Mouse (Mus musculus): Measurements from ENCODE around the gene Cpne7. TPM values are rescaled to one million over a fixed set of nuclear protein-coding genes. Genes with fewer than 3 reads are reported as not detected.
"Not testable (repeated sequence)": the region's sequence is repeated elsewhere in the genome, so short reads cannot be mapped to it uniquely, and the experiment has no call there.

The Cpne7 gene
- polyA plus RNA-seq, 1 experiment from 2014 or later, result not detected

GRCm38 (mm10) chr8:123100288-123100687 lies 16.9 kb upstream of the Cpne7 start:
- no peak overlapping the region for H3K4me2 ChIP-seq (ENCODE audit: low read depth, low read length, severe bottlenecking)
- no peaks in the 10 kb centered on the region for H3K27me3 ChIP-seq (ENCODE audit: control insufficient read depth, insufficient read depth, low read length)
- ATAC-seq (replicated peaks; ENCODE audit: low FRiP score) (no peak), DNase-seq (ENCODE audit: low spot score) (no peak)
- H3K9ac ChIP-seq (ENCODE audit: low read length), result no peak overlapping the region
- peaks cover 10% of the 10 kb centered on the region; the same call in 1 of the 2 replicates for H3K36me3 ChIP-seq (ENCODE audit: control insufficient read depth, insufficient read depth, low read length)
- 61% methylated on average over 8 of the region's 8 CpGs for WGBS
- no peak overlapping the region for H3K27ac ChIP-seq (ENCODE audit: low read depth, low read length)
- H3K4me1 ChIP-seq (replicated peaks; ENCODE audit: control insufficient read depth, insufficient read depth, low read length), result peaks cover 8% of the 10 kb centered on the region; the same call in 1 of the 2 replicates
- H3K9me3 ChIP-seq (ENCODE audit: control insufficient read depth, low read length), result no peaks in the 10 kb centered on the region
- H3K4me3 ChIP-seq (ENCODE audit: low read depth, low read length), result no peak overlapping the region

- no peak overlapping the region for H3K27ac ChIP-seq (ENCODE audit: low read depth, low read length)
- no peak overlapping the region for H3K4me3 ChIP-seq (ENCODE audit: low read depth, low read length)
- 78% methylated on average over 4 of the region's 4 CpGs for WGBS
- no peaks in the 10 kb centered on the region for H3K27me3 ChIP-seq (ENCODE audit: control insufficient read depth, insufficient read depth, low read length)
- DNase-seq (ENCODE audit: low spot score) (no peak), ATAC-seq (replicated peaks; ENCODE audit: low FRiP score) (no peak)
- H3K9me3 ChIP-seq (ENCODE audit: control insufficient read depth, low read length), result no peaks in the 10 kb centered on the region
- peaks cover 10% of the 10 kb centered on the region; the same call in 1 of the 2 replicates for H3K36me3 ChIP-seq (ENCODE audit: control insufficient read depth, insufficient read depth, low read length)
- no peak overlapping the region for H3K4me2 ChIP-seq (ENCODE audit: low read depth, low read length, severe bottlenecking)
- no peak overlapping the region for H3K9ac ChIP-seq (ENCODE audit: low read length)
- peaks cover 8% of the 10 kb centered on the region; the same call in 1 of the 2 replicates for H3K4me1 ChIP-seq (replicated peaks; ENCODE audit: control insufficient read depth, insufficient read depth, low read length)
Observed at GRCm38 (mm10) chr8:123101244-123101643, 15.9 kb upstream of the Cpne7 start.

GRCm38 (mm10) chr8:123101735-123102685 lies 15.2 kb upstream of the Cpne7 start, which contains the start of gene Rpl13:
TSS of gene Rpl13 (plus strand) at chr8:123102350.
- no peaks in the 10 kb centered on the region for H3K27me3 ChIP-seq (ENCODE audit: control insufficient read depth, insufficient read depth, low read length)
- peaks cover 10% of the 10 kb centered on the region; the same call in 1 of the 2 replicates for H3K36me3 ChIP-seq (ENCODE audit: control insufficient read depth, insufficient read depth, low read length)
- H3K9me3 ChIP-seq (ENCODE audit: control insufficient read depth, low read length), result no peaks in the 10 kb centered on the region
- peak within 1 kb of the TSS; percentile 94 for H3K9ac ChIP-seq (ENCODE audit: low read length)
- peak within 1 kb of the TSS; percentile 81 for H3K27ac ChIP-seq (ENCODE audit: low read depth, low read length)
- peaks cover 8% of the 10 kb centered on the region; the same call in 1 of the 2 replicates for H3K4me1 ChIP-seq (replicated peaks; ENCODE audit: control insufficient read depth, insufficient read depth, low read length)
- H3K4me3 ChIP-seq (ENCODE audit: low read depth, low read length), result peak within 1 kb of the TSS; percentile 85
- DNase-seq (ENCODE audit: low spot score) (peak; percentile 98), ATAC-seq (replicated peaks; ENCODE audit: low FRiP score) (peak; percentile 97)
- peak within 1 kb of the TSS; percentile 93 for H3K4me2 ChIP-seq (ENCODE audit: low read depth, low read length, severe bottlenecking)
- WGBS, result 1% methylated on average over 47 of the region's 56 CpGs

GRCm38 (mm10) chr8:123102855-123103254 lies 14.3 kb upstream of the Cpne7 start:
- under 1% methylated on average over 23 of the region's 26 CpGs for WGBS
- DNase-seq (ENCODE audit: low spot score), result peak; percentile 62
- Histone ChIP-seq H3K9ac (ENCODE audit: low read length) (peak overlapping the region; percentile 94), H3K27ac (ENCODE audit: low read depth, low read length) (peak overlapping the region; percentile 81), H3K36me3 (ENCODE audit: control insufficient read depth, insufficient read depth, low read length) (peaks cover 10% of the 10 kb centered on the region; the same call in 1 of the 2 replicates), H3K4me2 (ENCODE audit: low read depth, low read length, severe bottlenecking) (peak overlapping the region; percentile 93), H3K4me3 (ENCODE audit: low read depth, low read length) (peak overlapping the region; percentile 85)
- H3K9me3 ChIP-seq (ENCODE audit: control insufficient read depth, low read length); ATAC-seq (replicated peaks; ENCODE audit: low FRiP score); H3K27me3 ChIP-seq (ENCODE audit: control insufficient read depth, insufficient read depth, low read length); H3K4me1 ChIP-seq (replicated peaks; ENCODE audit: control insufficient read depth, insufficient read depth, low read length): not testable (repeated sequence)

- peak overlapping the region; percentile 85 for H3K4me3 ChIP-seq (ENCODE audit: low read depth, low read length)
- no peaks in the 10 kb centered on the region for H3K27me3 ChIP-seq (ENCODE audit: control insufficient read depth, insufficient read depth, low read length)
- no peak for DNase-seq (ENCODE audit: low spot score)
- H3K27ac ChIP-seq (ENCODE audit: low read depth, low read length), result peak overlapping the region; percentile 81; the same call in 1 of the 2 replicates
- H3K9me3 ChIP-seq (ENCODE audit: control insufficient read depth, low read length), result no peaks in the 10 kb centered on the region
- peak overlapping the region; percentile 94 for H3K9ac ChIP-seq (ENCODE audit: low read length)
- WGBS, result 18% methylated on average over 15 of the region's 15 CpGs
- no peak for ATAC-seq (replicated peaks; ENCODE audit: low FRiP score)
- peak overlapping the region; percentile 93 for H3K4me2 ChIP-seq (ENCODE audit: low read depth, low read length, severe bottlenecking)
- H3K36me3 ChIP-seq (ENCODE audit: control insufficient read depth, insufficient read depth, low read length), result peaks cover 10% of the 10 kb centered on the region; the same call in 1 of the 2 replicates
- H3K4me1 ChIP-seq (replicated peaks; ENCODE audit: control insufficient read depth, insufficient read depth, low read length), result peaks cover 8% of the 10 kb centered on the region; the same call in 1 of the 2 replicates
Observed at GRCm38 (mm10) chr8:123103285-123103684, 13.9 kb upstream of the Cpne7 start.

- DNase-seq (ENCODE audit: low spot score) (no peak), ATAC-seq (replicated peaks; ENCODE audit: low FRiP score) (no peak)
- Histone ChIP-seq H3K4me1 (replicated peaks; ENCODE audit: control insufficient read depth, insufficient read depth, low read length) (peaks cover 8% of the 10 kb centered on the region; the same call in 1 of the 2 replicates), H3K4me2 (ENCODE audit: low read depth, low read length, severe bottlenecking) (no peak overlapping the region; the same call in 1 of the 2 replicates), H3K27ac (ENCODE audit: low read depth, low read length) (no peak overlapping the region), H3K36me3 (ENCODE audit: control insufficient read depth, insufficient read depth, low read length) (peaks cover 10% of the 10 kb centered on the region; the same call in 1 of the 2 replicates), H3K9ac (ENCODE audit: low read length) (peak overlapping the region; percentile 94; the same call in 1 of the 2 replicates), H3K27me3 (ENCODE audit: control insufficient read depth, insufficient read depth, low read length) (no peaks in the 10 kb centered on the region), H3K4me3 (ENCODE audit: low read depth, low read length) (peak overlapping the region; percentile 85), H3K9me3 (ENCODE audit: control insufficient read depth, low read length) (no peaks in the 10 kb centered on the region)
- 88% methylated on average over 6 of the region's 6 CpGs for WGBS
Observed at GRCm38 (mm10) chr8:123104046-123104767, 13.0 kb upstream of the Cpne7 start.

DNA sequence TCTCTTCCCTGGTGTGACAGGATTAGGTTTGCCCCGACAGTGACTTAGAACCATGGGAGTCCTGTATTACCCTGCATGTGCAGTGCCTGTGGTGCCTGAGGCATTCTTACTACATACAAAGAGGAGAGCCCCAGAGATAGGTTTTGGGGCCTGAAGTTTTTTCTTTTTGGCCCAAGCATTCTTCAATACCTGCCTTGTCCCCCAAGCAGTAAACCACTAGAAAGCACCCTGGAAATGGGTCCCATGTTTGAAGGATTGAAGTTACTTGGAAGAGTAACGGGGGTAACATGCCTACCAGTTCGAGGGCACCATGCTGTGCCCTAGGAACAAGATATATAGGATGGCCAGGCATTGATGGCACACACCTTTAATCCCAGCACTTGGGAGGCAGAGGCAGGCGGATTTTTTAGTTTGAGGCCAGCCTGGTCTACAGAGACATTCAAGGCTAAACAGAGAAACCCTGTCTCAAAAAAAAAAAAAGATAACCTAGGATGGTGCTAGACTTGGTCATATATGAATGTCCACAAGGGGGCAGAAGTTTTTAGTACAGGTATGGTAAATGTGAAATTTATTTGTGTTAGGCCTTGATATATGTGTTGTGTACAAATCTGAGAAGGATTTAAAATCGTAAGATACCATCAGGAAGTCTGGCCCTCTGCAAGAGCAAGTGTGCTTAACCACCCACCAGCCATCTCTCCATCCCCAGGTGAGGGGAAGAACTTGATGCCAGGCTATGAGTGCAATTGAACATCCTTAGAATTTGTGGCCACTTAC lies 11.4 kb upstream of the Cpne7 start:
- Histone ChIP-seq H3K36me3 (ENCODE audit: control insufficient read depth, insufficient read depth, low read length) (peaks cover 10% of the 10 kb centered on the region; the same call in 1 of the 2 replicates), H3K4me3 (ENCODE audit: low read depth, low read length) (no peak overlapping the region), H3K27ac (ENCODE audit: low read depth, low read length) (no peak overlapping the region), H3K9ac (ENCODE audit: low read length) (no peak overlapping the region), H3K4me2 (ENCODE audit: low read depth, low read length, severe bottlenecking) (no peak overlapping the region), H3K27me3 (ENCODE audit: control insufficient read depth, insufficient read depth, low read length) (no peaks in the 10 kb centered on the region), H3K4me1 (replicated peaks; ENCODE audit: control insufficient read depth, insufficient read depth, low read length) (peaks cover 8% of the 10 kb centered on the region; the same call in 1 of the 2 replicates), H3K9me3 (ENCODE audit: control insufficient read depth, low read length) (no peaks in the 10 kb centered on the region)
- ATAC-seq (replicated peaks; ENCODE audit: low FRiP score) (no peak), DNase-seq (ENCODE audit: low spot score) (no peak)
- 64% methylated on average over 5 of the region's 5 CpGs for WGBS
